Mouse (Mus musculus): Measurements from ENCODE around the gene Cdc42ep5.
"Not testable (repeated sequence)": the region's sequence is repeated elsewhere in the genome, so short reads cannot be mapped to it uniquely, and the experiment has no call there.

Cdc42ep5 gene

GRCm38 (mm10) chr7:4164090-4164910 is at the start of gene Cdc42ep5:
Gene Cdc42ep5 (minus strand): TSS chr7:4164860.
- in situ Hi-C loops (cut with MboI; ENCODE audit: unreplicated experiment in 2 of 2), result no loop called here

GRCm38 (mm10) chr7:4213436-4213835 is 48.8 kb upstream of the Cdc42ep5 start:
- in situ Hi-C loops (cut with MboI; ENCODE audit: unreplicated experiment in 2 of 2), result not testable (repeated sequence)

DNA sequence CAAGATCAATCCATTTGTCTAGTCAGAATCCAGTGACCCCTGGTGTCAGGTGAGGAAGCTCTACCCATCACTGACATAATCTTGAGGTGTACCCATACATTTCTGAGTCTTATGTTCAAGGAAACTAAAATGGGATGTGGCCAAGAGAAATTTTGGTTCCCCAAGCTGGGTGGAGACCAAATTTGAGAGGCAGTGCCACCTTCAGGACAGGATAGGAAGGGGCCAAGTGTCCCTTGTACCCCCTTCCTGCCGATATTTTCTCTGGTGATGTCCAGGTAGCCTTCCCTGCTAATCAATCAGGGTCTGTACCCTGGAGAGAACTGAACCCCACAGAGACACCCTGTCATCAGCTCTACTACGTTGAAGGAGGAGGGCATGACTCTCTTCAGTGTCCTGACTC is 44.0 kb upstream of the Cdc42ep5 start:
- in situ Hi-C loops (cut with MboI; ENCODE audit: unreplicated experiment in 2 of 2), result no loop called here

DNA sequence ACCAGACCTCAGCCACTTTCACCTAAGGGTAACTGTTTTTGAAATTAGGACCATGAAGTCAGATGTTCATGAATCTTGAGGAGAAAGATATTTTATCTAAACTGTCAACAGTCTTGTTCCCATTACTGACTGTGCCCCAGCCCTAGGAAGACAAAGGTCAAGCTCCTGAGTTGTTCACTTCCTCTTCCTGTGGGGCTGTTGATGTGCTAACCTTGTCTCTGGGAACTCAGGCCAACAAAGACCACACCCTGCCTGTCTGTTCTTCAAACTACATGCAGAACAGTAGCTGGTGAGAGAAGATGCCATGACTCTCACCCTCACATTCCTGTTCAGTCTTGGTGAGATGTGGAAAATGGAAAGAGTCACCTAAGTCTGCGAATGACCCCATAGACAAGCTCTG is 42.5 kb upstream of the Cdc42ep5 start:
- in situ Hi-C loops (cut with MboI; ENCODE audit: unreplicated experiment in 2 of 2), result no loop called here

DNA sequence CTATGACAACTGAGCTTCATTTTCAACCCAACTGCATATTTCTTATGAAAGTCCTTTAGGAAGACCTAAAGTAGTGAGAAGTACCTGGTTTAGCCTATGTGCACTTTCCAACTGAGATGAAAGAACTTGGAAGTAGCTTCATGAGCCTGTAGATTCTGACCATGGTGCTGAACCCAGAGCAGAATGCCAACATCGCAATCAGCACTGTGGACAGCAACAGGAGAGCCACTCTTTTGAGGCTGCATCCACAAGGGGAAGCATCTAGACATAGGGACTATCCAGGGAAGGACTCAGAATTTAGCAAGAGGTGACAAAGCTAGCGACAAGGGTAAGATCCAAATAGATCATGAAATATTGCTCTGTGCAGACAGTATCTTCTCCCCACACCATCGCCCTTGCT is 13.8 kb upstream of the Cdc42ep5 start:
- in situ Hi-C loops (cut with MboI; ENCODE audit: unreplicated experiment in 2 of 2), result no loop called here

GRCm38 (mm10) chr7:4170193-4170938 is 5.7 kb upstream of the Cdc42ep5 start:
- in situ Hi-C loops (cut with MboI; ENCODE audit: unreplicated experiment in 2 of 2), result no loop called here

DNA sequence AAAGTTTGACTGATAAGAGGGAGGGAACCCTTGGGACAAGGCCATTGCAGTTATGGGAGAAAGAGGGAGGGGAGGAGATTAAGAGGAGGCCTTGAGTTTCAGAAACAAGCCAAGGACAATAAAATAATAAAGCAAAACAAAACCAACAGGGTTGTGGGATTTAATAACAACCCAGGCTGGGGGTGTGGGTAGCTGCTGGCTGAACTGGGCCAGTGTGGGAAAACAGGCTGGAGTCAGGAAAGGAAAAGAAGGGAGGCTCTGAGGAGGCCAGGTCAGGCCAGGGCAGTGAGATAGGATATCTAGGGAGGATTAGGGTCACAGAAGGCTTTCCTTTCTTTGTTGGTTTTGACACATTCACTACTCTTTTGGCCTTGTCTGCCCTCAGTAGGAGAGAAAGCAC is 2.4 kb upstream of the Cdc42ep5 start:
- in situ Hi-C loops (cut with MboI; ENCODE audit: unreplicated experiment in 2 of 2), result no loop called here

DNA sequence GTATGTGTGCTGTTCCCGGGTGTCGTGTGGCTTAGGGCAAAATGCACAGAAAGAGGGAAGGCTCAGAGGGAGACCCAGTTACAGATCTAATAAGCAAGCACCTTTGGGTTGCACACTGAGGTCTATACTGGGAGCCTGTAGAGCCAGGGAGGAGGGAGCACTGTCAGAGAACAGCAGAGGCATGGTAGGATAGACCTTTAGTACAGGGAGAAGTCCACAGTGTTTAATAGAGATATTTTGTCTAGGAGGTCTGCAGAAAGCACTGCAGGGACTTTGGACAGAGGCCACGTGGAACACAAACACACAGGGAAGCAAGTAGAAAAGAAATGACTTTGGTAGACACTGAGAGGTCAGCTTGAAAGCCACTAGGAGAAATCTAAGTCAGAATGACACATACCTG is 626 bp upstream of the Cdc42ep5 start:
- in situ Hi-C loops (cut with MboI; ENCODE audit: unreplicated experiment in 2 of 2), result no loop called here

DNA sequence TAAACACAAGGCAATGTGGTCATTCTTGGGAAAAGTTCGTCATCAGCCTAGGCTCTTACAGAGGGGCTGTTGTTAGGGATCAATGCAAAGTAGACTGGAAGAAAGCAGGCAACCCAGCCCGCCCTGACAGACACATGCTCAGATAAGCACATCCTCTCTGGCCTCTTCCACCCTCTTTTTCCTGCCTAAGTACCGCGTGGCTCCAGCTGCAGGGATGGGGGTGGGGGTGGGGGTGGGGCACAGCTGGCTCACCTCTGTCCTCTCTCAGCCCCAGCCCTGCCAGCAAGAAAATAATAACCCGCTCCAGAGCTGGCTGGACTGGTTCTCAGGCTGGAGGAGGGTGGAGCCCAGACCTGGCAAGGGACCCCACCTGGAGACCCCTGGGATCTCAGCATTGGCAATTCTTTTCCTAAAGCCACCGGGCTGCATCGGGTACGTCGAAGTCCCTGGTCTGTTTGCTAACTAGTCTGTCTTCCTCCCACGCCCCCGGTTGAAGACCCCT is 1.0 kb downstream of the Cdc42ep5 start:
- in situ Hi-C loops (cut with MboI; ENCODE audit: unreplicated experiment in 2 of 2), result no loop called here

- in situ Hi-C loops (cut with MboI; ENCODE audit: unreplicated experiment in 2 of 2), result not testable (repeated sequence)
Measured at GRCm38 (mm10) chr7:4161596-4161995, 3.1 kb downstream of the Cdc42ep5 start.

GRCm38 (mm10) chr7:4154976-4155375 is 9.7 kb downstream of the Cdc42ep5 start:
- in situ Hi-C loops (cut with MboI; ENCODE audit: unreplicated experiment in 2 of 2), result no loop called here

GRCm38 (mm10) chr7:4154356-4154755 is 10.3 kb downstream of the Cdc42ep5 start:
- in situ Hi-C loops (cut with MboI; ENCODE audit: unreplicated experiment in 2 of 2), result no loop called here

- in situ Hi-C loops (cut with MboI; ENCODE audit: unreplicated experiment in 2 of 2), result no loop called here
Measured at GRCm38 (mm10) chr7:4151241-4151640, 13.4 kb downstream of the Cdc42ep5 start.

DNA sequence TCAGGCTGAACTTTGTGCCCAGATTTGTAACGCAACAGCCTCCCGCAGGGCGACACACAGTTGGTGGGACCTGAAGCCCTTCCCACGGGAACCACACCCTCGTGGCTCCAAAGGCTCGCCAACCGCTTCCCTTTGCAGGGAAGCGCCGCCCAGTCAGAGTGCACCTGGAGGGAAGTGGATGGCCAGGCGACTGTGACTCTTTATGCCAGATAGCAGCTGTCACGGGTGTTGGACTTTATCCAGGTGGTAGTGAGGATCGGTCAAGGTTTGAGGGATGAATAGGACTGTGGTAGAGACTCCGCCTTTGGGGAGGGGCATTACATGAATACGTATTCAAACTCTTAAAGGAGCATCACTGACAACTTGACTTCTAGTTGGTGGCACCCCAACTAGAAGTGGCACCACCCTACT is 13.8 kb downstream of the Cdc42ep5 start:
- in situ Hi-C loops (cut with MboI; ENCODE audit: unreplicated experiment in 2 of 2), result no loop called here

- in situ Hi-C loops (cut with MboI; ENCODE audit: unreplicated experiment in 2 of 2), result no loop called here
Measured at GRCm38 (mm10) chr7:4150059-4150541, 14.6 kb downstream of the Cdc42ep5 start, which contains the start of gene Leng9. Gene Leng9 (minus strand): TSS chr7:4150374.

DNA sequence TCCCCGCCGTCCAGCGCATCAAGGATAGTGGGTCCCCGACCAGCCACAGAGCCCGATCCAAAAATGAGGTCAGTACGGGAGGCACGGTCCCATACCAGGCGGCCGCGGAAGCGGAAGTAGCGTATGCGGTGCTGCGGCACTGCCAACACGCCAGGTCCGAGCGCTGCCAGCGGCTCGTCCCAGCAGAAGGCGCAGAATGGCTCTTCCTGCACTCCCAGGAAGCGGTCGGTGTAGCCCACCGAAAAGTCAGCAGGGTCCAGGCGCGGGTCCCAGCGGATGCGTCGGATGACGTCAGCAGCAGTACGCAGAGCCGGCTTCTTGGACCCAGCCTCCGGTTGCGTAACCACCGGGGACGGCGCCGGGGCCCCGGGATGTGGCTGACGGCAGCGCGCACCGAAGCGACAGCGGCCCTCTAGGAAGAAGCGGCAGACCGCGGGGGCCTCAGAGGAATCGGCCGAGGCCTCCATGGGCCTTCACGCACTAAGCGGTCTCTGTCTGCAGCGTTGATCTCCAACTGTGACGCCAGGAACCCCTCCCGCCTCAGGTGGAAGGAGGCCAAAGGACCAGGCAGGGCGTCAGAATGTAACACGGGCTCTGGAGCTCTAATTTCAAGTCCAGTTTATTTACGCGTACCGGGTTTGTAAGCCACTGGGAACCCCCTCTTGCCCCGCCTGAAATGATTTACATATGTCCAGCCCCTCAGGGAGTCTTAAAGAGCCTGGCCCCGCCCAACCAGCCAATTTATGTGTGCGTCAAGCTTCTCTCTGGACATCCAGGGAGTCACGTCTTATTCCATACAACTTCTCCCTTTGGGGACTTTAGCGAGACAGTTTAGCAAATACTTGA is 15.2 kb downstream of the Cdc42ep5 start:
- in situ Hi-C loops (cut with MboI; ENCODE audit: unreplicated experiment in 2 of 2), result loop anchor here (5.0 to 25.0 kb wide), 5 partner anchors 278 to 788 kb away; partner anchors contain the start of genes Ssc5d (in 2 of the 2), Ube2s (in 2 of the 2), Mboat7 (in 1 of the 2) and Tmem86b (in 1 of the 2)

GRCm38 (mm10) chr7:4148341-4149208 is 16.1 kb downstream of the Cdc42ep5 start:
- in situ Hi-C loops (cut with MboI; ENCODE audit: unreplicated experiment in 2 of 2), result loop anchor here (5.0 to 25.0 kb wide), 5 partner anchors 279 to 789 kb away; partner anchors contain the start of genes Ssc5d (in 2 of the 2), Ube2s (in 2 of the 2), Mboat7 (in 1 of the 2) and Tmem86b (in 1 of the 2)

DNA sequence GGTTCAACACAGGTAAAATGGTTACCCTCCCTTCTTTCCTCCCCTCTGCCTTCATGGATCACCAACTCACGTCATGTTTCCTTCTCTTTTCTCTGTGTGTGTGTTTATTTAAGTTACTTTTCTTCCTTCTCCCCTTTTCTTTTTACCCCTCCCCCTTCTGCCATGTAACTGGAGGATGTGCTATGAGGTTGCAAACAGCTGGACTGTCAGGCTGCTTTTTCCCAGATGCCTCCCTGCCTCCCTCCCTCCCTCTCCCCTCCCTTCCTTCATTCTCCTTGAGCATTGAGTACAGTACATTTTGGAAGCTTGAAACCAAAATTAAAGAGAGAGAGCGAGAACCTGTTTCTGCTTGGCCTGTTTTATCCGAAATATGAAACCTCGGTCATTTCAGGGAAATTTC is 16.8 kb downstream of the Cdc42ep5 start:
- in situ Hi-C loops (cut with MboI; ENCODE audit: unreplicated experiment in 2 of 2), result loop anchor here (5.0 to 25.0 kb wide), 5 partner anchors 279 to 789 kb away; partner anchors contain the start of genes Ssc5d (in 2 of the 2), Ube2s (in 2 of the 2), Mboat7 (in 1 of the 2) and Tmem86b (in 1 of the 2)

DNA sequence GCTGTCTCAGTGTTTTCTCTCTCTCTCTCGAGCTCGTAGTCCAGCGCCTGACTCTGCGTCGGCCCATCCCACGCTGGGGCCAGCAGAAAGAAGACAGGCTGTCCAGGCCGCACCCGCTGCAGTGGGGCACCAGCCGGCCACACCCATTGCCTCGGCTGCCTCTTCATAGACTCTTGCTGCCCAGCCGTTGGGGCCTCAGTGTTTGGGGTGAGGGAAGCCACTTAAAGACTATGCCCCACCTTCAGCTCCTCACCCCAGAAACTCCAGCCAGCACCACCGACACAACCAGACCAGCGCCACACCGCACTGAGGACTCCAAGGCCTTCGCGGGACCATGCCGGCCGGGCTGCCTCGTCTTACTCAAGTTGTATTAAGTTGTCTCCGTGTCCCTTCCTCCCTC is 17.3 kb downstream of the Cdc42ep5 start:
- in situ Hi-C loops (cut with MboI; ENCODE audit: unreplicated experiment in 2 of 2), result loop anchor here (5.0 to 25.0 kb wide), 5 partner anchors 280 to 790 kb away; partner anchors contain the start of genes Ssc5d (in 2 of the 2), Ube2s (in 2 of the 2), Mboat7 (in 1 of the 2) and Tmem86b (in 1 of the 2)
